Mouse (Mus musculus): ENCODE data around the gene Lpin2.

GRCm38 (mm10) chr17:71136384-71137333 lies 45.7 kb upstream of the Lpin2 start:
- TF ChIP-seq EP300 (IDR thresholded peaks at IDR 0.05; ENCODE audit: low read depth) (no peak), CTCF (IDR thresholded peaks at IDR 0.05; ENCODE audit: low read depth) (no peak)

Data from liver, embryonic 14.5 days (tissue).